Mouse (Mus musculus): ENCODE data around the gene Mrpl4. TPM values are rescaled to one million over a fixed set of nuclear protein-coding genes. Genes with fewer than 3 reads are reported as not detected.
A peak's percentile ranks its signal among the peaks of the same experiment; 100 is the strongest.
"Not testable (repeated sequence)": the region's sequence is repeated elsewhere in the genome, so short reads cannot be mapped to it uniquely, and the experiment has no call there.

Gene Mrpl4
- polyA plus RNA-seq, 1 experiment = 108 TPM

GRCm38 (mm10) chr9:21001651-21002200 is 812 bp upstream of the Mrpl4 start:
- no peak for TF ChIP-seq POLR2A (IDR thresholded peaks at IDR 0.05; ENCODE audit: extremely low read depth, insufficient read depth, low read length)
- TF ChIP-seq CTCF (IDR thresholded peaks at IDR 0.05; ENCODE audit: extremely low read depth, insufficient read depth, low read length) = no peak
- Histone ChIP-seq H3K4me1 (ENCODE audit: control insufficient read depth, insufficient read depth, low read length) (no peaks in the 10 kb centered on the region; the same call in 1 of the 2 replicates), H3K4me3 (ENCODE audit: insufficient read depth, low read length) (peak overlapping the region; percentile 80; the same call in 1 of the 2 replicates), H3K27ac (ENCODE audit: insufficient read depth, low read length) (no peak overlapping the region)

GRCm38 (mm10) chr9:21002270-21002626 is 290 bp upstream of the Mrpl4 start:
- H3K27ac ChIP-seq (ENCODE audit: insufficient read depth, low read length) = 0 out of 2 replicates have a peak overlapping the region, but pooled peaks have one; percentile 18
- no peaks in the 10 kb centered on the region; the same call in 1 of the 2 replicates for H3K4me1 ChIP-seq (ENCODE audit: control insufficient read depth, insufficient read depth, low read length)
- peak overlapping the region; percentile 80 for H3K4me3 ChIP-seq (ENCODE audit: insufficient read depth, low read length)
- TF ChIP-seq POLR2A (IDR thresholded peaks at IDR 0.05; ENCODE audit: extremely low read depth, insufficient read depth, low read length) = no peak
- TF ChIP-seq CTCF (IDR thresholded peaks at IDR 0.05; ENCODE audit: extremely low read depth, insufficient read depth, low read length) = no peak

GRCm38 (mm10) chr9:21007313-21007952 is 4.9 kb downstream of the Mrpl4 start:
- Histone ChIP-seq H3K4me3 (ENCODE audit: insufficient read depth, low read length) (no peak overlapping the region), H3K27ac (ENCODE audit: insufficient read depth, low read length) (no peak overlapping the region), H3K4me1 (ENCODE audit: control insufficient read depth, insufficient read depth, low read length) (no peaks in the 10 kb centered on the region; the same call in 1 of the 2 replicates)
- no peak for TF ChIP-seq CTCF (IDR thresholded peaks at IDR 0.05; ENCODE audit: extremely low read depth, insufficient read depth, low read length)
- TF ChIP-seq POLR2A (IDR thresholded peaks at IDR 0.05; ENCODE audit: extremely low read depth, insufficient read depth, low read length) = no peak

GRCm38 (mm10) chr9:21008007-21008406 is 5.5 kb downstream of the Mrpl4 start:
- no peak overlapping the region for H3K27ac ChIP-seq (ENCODE audit: insufficient read depth, low read length)
- TF ChIP-seq POLR2A (IDR thresholded peaks at IDR 0.05; ENCODE audit: extremely low read depth, insufficient read depth, low read length) (no peak), CTCF (IDR thresholded peaks at IDR 0.05; ENCODE audit: extremely low read depth, insufficient read depth, low read length) (peak; percentile 25)
- H3K4me3 ChIP-seq (ENCODE audit: insufficient read depth, low read length) = no peak overlapping the region
- H3K4me1 ChIP-seq (ENCODE audit: control insufficient read depth, insufficient read depth, low read length) = no peaks in the 10 kb centered on the region; the same call in 1 of the 2 replicates

- Histone ChIP-seq H3K4me1 (ENCODE audit: control insufficient read depth, insufficient read depth, low read length) (no peaks in the 10 kb centered on the region), H3K4me3 (ENCODE audit: insufficient read depth, low read length) (no peak overlapping the region), H3K27ac (ENCODE audit: insufficient read depth, low read length) (no peak overlapping the region)
- no peak for TF ChIP-seq CTCF (IDR thresholded peaks at IDR 0.05; ENCODE audit: extremely low read depth, insufficient read depth, low read length)
- TF ChIP-seq POLR2A (IDR thresholded peaks at IDR 0.05; ENCODE audit: extremely low read depth, insufficient read depth, low read length) = no peak
Measured at GRCm38 (mm10) chr9:21010362-21010761, 7.8 kb downstream of the Mrpl4 start.

- H3K27ac ChIP-seq (ENCODE audit: insufficient read depth, low read length); H3K4me1 ChIP-seq (ENCODE audit: control insufficient read depth, insufficient read depth, low read length); H3K4me3 ChIP-seq (ENCODE audit: insufficient read depth, low read length): not testable (repeated sequence)
Measured at GRCm38 (mm10) chr9:21010939-21011541, 8.5 kb downstream of the Mrpl4 start.

- Histone ChIP-seq H3K4me3 (ENCODE audit: insufficient read depth, low read length) (no peak overlapping the region), H3K27ac (ENCODE audit: insufficient read depth, low read length) (no peak overlapping the region), H3K4me1 (ENCODE audit: control insufficient read depth, insufficient read depth, low read length) (no peaks in the 10 kb centered on the region)
- no peak for TF ChIP-seq POLR2A (IDR thresholded peaks at IDR 0.05; ENCODE audit: extremely low read depth, insufficient read depth, low read length)
- no peak for TF ChIP-seq CTCF (IDR thresholded peaks at IDR 0.05; ENCODE audit: extremely low read depth, insufficient read depth, low read length)
Measured at GRCm38 (mm10) chr9:21011846-21012312, 9.3 kb downstream of the Mrpl4 start.

- TF ChIP-seq POLR2A (IDR thresholded peaks at IDR 0.05; ENCODE audit: extremely low read depth, insufficient read depth, low read length) (no peak), CTCF (IDR thresholded peaks at IDR 0.05; ENCODE audit: extremely low read depth, insufficient read depth, low read length) (no peak)
- Histone ChIP-seq H3K27ac (ENCODE audit: insufficient read depth, low read length) (no peak overlapping the region), H3K4me1 (ENCODE audit: control insufficient read depth, insufficient read depth, low read length) (no peaks in the 10 kb centered on the region)
Measured at GRCm38 (mm10) chr9:21012368-21012767, 9.8 kb downstream of the Mrpl4 start.

GRCm38 (mm10) chr9:21014691-21015570 is 12.4 kb downstream of the Mrpl4 start:
- no peak for TF ChIP-seq CTCF (IDR thresholded peaks at IDR 0.05; ENCODE audit: extremely low read depth, insufficient read depth, low read length)
- no peak for TF ChIP-seq POLR2A (IDR thresholded peaks at IDR 0.05; ENCODE audit: extremely low read depth, insufficient read depth, low read length)
- Histone ChIP-seq H3K4me3 (ENCODE audit: insufficient read depth, low read length) (peak overlapping the region; percentile 16; the same call in 1 of the 2 replicates), H3K27ac (ENCODE audit: insufficient read depth, low read length) (no peak overlapping the region), H3K4me1 (ENCODE audit: control insufficient read depth, insufficient read depth, low read length) (no peaks in the 10 kb centered on the region)

More at GRCm38 (mm10) chr9:21012368-21012767, 9.8 kb downstream of the Mrpl4 start:
- H3K4me3 ChIP-seq (ENCODE audit: insufficient read depth, low read length) = no peak overlapping the region

Measured in cortical plate, adult 2 months (tissue).